Mouse (Mus musculus): ENCODE results near the gene Col25a1. TPM values are rescaled to one million over a fixed set of nuclear protein-coding genes. Genes with fewer than 3 reads are reported as not detected.

The Col25a1 gene
- polyA plus RNA-seq, 1 experiment from 2014 or later, result 25.0 TPM

DNA sequence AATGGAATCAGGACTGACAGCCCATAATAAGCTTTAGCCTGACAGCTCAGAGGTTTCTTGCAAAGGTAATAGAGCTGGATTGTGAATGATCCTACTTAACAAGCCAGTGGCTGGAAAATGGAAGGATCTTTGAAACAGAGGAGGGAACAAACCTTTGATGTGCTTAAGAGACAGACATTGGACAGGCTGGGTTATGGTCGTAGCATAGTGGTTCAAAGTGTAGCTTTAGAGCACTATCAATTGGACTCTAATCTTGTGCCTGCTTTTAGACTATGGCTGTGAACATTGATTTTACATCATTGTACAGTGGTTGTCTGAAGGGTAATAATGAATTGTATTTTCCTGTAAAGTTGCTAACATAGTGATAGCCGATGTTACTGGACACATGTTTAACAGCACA, 86.4 kb downstream of the Col25a1 start:
- whole genome bisulfite sequencing, result 77% methylated on average over 2 of the region's 2 CpGs
- Histone ChIP-seq H3K4me1 (no peaks in the 10 kb centered on the region), H3K4me3 (no peak overlapping the region), H3K27ac (no peak overlapping the region), H3K9me3 (peaks cover 4% of the 10 kb centered on the region), H3K27me3 (no peaks in the 10 kb centered on the region), H3K4me2 (replicated peaks) (no peak overlapping the region), H3K36me3 (no peaks in the 10 kb centered on the region), H3K9ac (no peak overlapping the region)
- no peak for ATAC-seq (ENCODE audit: low FRiP score, low read depth)

DNA sequence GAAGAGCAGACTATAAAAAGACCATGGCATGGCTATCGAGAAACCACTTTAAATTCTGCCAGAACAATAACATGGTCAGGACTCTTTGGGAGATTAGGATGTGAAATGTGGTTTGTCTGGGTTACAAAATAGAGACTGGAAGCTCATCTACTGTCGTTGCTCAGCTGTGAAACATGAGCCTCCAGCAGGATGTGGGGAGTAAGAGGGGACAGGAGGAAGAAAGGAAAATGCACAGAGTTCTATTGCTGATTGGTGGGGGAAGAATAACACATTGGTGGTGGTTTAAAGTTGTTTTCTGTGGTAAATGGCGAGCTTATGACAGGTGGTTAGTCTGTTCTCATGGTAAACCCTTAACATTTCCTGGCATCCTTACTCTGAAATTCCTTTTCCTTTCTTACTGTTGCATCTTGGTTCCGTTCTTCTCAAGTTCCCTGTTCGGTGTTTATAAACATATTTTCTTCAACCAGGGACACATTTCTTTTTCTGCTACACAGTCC, 87.0 kb downstream of the Col25a1 start:
- no peak overlapping the region for H3K4me2 ChIP-seq (replicated peaks)
- no peaks in the 10 kb centered on the region for H3K4me1 ChIP-seq
- H3K27me3 ChIP-seq, result no peaks in the 10 kb centered on the region
- H3K36me3 ChIP-seq, result no peaks in the 10 kb centered on the region; the same call in 1 of the 2 replicates
- 69% methylated on average over 5 of the region's 5 CpGs for WGBS
- H3K27ac ChIP-seq, result no peak overlapping the region
- peaks cover 4% of the 10 kb centered on the region for H3K9me3 ChIP-seq
- H3K9ac ChIP-seq, result no peak overlapping the region
- no peak for ATAC-seq (ENCODE audit: low FRiP score, low read depth)
- H3K4me3 ChIP-seq, result no peak overlapping the region

DNA sequence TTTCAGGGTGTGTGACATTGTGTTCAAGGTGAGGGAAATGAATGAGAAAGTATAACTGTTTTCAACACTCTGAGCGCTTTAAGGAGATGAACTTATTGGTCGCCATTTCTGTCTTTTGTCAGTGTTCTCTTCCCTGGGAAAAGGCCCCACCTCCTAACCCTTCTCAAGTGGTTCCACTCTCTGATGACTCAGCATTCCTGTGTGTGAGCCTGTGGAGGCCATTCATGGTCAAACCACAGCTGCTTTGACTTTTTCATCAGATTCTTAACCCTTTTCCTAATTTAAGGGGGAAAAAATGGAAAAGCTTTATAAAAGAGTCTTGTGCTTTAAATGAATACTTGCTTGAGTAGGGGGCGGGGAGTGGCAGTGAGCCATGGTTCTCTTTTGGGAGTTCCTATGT, 89.5 kb downstream of the Col25a1 start:
- no peak overlapping the region for H3K4me2 ChIP-seq (replicated peaks)
- H3K36me3 ChIP-seq, result peaks cover 7% of the 10 kb centered on the region; the same call in 1 of the 2 replicates
- no peaks in the 10 kb centered on the region for H3K27me3 ChIP-seq
- H3K9me3 ChIP-seq, result peaks cover 4% of the 10 kb centered on the region
- WGBS, result 97% methylated on average over 3 of the region's 3 CpGs
- H3K27ac ChIP-seq, result no peak overlapping the region
- ATAC-seq (ENCODE audit: low FRiP score, low read depth), result no peak
- H3K4me3 ChIP-seq, result no peak overlapping the region
- no peaks in the 10 kb centered on the region for H3K4me1 ChIP-seq
- H3K9ac ChIP-seq, result no peak overlapping the region

DNA sequence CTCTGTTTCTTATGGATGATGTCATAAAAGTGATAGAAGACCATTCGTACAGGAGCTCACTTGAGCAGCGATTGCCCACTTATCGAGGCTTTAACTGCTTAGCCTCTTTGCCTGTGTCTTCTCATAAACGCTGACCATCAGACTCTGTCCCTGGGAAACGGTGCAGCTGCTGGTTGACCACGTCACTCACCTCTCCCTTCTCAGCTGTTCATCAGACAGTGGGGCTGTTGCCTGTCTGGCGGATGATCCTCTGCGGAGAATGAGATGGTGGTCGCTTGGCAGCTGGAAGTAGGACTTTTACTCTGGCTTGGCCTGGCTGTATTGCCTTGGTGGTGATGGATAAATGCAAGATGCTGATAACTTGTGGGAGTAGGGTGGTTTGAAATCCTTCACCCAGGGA, 96.9 kb downstream of the Col25a1 start:
- Histone ChIP-seq H3K9ac (no peak overlapping the region), H3K4me1 (no peaks in the 10 kb centered on the region), H3K27ac (no peak overlapping the region), H3K9me3 (no peaks in the 10 kb centered on the region), H3K4me3 (no peak overlapping the region), H3K27me3 (no peaks in the 10 kb centered on the region), H3K4me2 (replicated peaks) (no peak overlapping the region), H3K36me3 (peaks cover 7% of the 10 kb centered on the region; the same call in 1 of the 2 replicates)
- ATAC-seq (ENCODE audit: low FRiP score, low read depth), result no peak
- WGBS, result 93% methylated on average over 9 of the region's 9 CpGs

DNA sequence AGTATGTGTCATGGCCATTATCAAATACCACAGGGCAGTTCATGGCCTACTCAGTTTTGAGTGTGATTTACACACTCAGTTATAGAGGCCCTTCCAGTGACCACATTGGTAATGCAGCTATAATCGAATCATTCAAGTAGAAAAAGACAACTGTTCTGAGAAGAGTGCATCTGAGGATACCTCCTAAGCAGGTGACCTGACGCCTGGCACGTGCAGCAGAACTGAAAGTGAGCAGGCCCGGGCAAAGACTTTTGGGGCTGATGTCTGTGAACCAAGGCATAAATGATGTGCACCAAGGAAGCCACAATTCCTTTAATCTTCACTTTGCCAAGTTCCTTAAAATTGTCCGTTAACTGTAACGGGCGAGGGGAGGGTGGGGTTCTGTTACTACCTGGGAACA, 101.6 kb downstream of the Col25a1 start:
- H3K36me3 ChIP-seq, result no peaks in the 10 kb centered on the region
- WGBS, result 93% methylated on average over 7 of the region's 7 CpGs
- H3K4me3 ChIP-seq, result no peak overlapping the region
- H3K27ac ChIP-seq, result no peak overlapping the region
- no peak overlapping the region for H3K9ac ChIP-seq
- no peak overlapping the region for H3K4me2 ChIP-seq (replicated peaks)
- no peaks in the 10 kb centered on the region for H3K27me3 ChIP-seq
- peaks cover 5% of the 10 kb centered on the region; the same call in 1 of the 2 replicates for H3K4me1 ChIP-seq
- no peak for ATAC-seq (ENCODE audit: low FRiP score, low read depth)
- H3K9me3 ChIP-seq, result no peaks in the 10 kb centered on the region

DNA sequence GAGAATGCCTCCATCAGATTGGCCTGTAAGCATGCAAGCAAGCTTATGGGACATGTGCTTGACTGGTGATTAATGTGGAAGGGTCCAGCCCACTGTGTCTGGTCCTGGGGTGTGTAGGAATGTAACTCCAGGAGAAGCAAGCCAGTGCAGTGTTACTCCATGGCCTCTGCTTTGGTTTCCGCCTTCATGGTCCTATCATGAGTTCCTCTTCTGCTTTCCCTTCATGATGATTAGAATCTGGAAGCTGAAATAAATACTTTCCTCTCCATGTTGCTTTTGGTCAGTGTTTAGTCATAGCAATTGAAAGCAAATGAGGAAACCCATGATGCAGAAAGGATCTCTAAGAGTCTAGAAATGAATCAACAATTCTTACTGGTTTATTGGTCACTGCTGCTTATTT, 103.9 kb downstream of the Col25a1 start:
- H3K4me2 ChIP-seq (replicated peaks), result no peak overlapping the region
- no peaks in the 10 kb centered on the region for H3K9me3 ChIP-seq
- no peaks in the 10 kb centered on the region for H3K36me3 ChIP-seq
- no peak overlapping the region for H3K4me3 ChIP-seq
- 94% methylated on average over 1 of the region's 1 CpGs for WGBS
- H3K9ac ChIP-seq, result no peak overlapping the region
- H3K4me1 ChIP-seq, result peaks cover 5% of the 10 kb centered on the region; the same call in 1 of the 2 replicates
- no peak overlapping the region for H3K27ac ChIP-seq
- ATAC-seq (ENCODE audit: low FRiP score, low read depth), result no peak
- no peaks in the 10 kb centered on the region for H3K27me3 ChIP-seq

DNA sequence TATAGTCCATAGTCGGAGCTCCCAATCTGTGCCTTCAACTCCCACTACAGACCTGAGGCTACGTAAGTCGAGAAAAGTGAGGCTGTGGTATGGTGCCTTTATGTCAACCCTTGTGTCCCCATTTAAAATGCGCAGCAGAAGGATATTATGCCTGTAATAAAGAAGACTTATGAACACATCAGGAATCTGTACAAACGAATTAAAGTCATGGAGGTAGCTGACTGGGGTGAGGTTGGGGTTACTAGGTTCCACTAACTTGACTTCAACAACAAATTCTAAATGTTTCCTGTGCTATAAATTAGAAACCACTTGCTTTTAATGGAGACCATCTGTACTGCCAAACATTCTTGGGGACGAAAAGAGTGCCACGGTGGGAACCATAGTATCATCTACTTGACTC, 104.8 kb downstream of the Col25a1 start:
- Histone ChIP-seq H3K27me3 (no peaks in the 10 kb centered on the region), H3K4me1 (peaks cover 5% of the 10 kb centered on the region; the same call in 1 of the 2 replicates), H3K4me3 (no peak overlapping the region), H3K4me2 (replicated peaks) (no peak overlapping the region), H3K27ac (no peak overlapping the region), H3K9me3 (no peaks in the 10 kb centered on the region), H3K9ac (no peak overlapping the region), H3K36me3 (no peaks in the 10 kb centered on the region)
- no peak for ATAC-seq (ENCODE audit: low FRiP score, low read depth)
- WGBS, result 24% methylated on average over 7 of the region's 7 CpGs

DNA sequence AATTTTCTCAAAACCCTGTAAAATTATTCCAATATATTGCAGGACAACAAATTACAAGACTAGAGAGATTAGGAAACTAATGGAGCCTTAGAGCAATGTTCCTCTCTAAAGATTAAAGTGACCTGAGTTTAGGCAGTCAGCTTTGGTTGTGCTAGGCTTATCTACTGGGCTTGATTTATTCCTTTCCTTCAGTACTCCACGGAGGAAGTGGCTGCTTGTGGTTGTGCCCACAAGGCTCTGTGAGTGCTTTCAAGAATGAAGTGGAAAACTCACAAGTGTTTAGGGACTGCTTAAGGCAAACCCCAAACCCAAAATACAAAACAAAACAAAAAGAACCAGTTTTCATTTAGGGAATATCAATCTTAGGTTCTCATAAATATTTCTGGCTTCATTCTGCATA, 106.6 kb downstream of the Col25a1 start:
- WGBS, result 30% methylated on average over 1 of the region's 1 CpGs
- ATAC-seq (ENCODE audit: low FRiP score, low read depth), result no peak
- no peak overlapping the region for H3K27ac ChIP-seq

DNA sequence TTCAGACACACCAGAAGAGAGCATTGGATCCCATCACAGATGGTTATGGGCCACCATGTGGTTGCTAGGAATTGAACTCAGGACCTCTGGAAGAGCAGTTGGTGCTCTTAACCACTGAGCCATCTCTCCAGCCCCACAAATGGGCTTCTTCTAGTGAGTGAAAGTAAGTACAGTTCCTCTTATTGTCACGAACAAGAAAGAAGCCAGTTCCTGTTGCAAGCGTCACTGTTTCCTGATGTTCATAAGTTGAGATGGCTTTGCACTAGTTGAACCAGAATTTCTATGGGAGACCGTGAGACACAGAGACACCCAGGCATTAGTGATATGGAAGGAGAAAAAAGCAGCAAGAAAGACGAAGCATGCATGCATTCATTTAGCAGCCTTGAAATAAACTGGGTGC, 110.6 kb downstream of the Col25a1 start:
- no peak overlapping the region for H3K27ac ChIP-seq
- H3K36me3 ChIP-seq, result no peaks in the 10 kb centered on the region
- WGBS, result 91% methylated on average over 4 of the region's 4 CpGs
- H3K4me1 ChIP-seq, result no peaks in the 10 kb centered on the region
- H3K9me3 ChIP-seq, result no peaks in the 10 kb centered on the region
- H3K27me3 ChIP-seq, result no peaks in the 10 kb centered on the region
- no peak overlapping the region for H3K9ac ChIP-seq
- no peak overlapping the region for H3K4me3 ChIP-seq
- H3K4me2 ChIP-seq (replicated peaks), result no peak overlapping the region
- ATAC-seq (ENCODE audit: low FRiP score, low read depth), result no peak

More for the DNA sequence above, 106.6 kb downstream of the Col25a1 start:
- Histone ChIP-seq H3K36me3 (no peaks in the 10 kb centered on the region), H3K4me3 (no peak overlapping the region), H3K9ac (no peak overlapping the region), H3K4me2 (replicated peaks) (no peak overlapping the region), H3K4me1 (peaks cover 5% of the 10 kb centered on the region; the same call in 1 of the 2 replicates), H3K9me3 (no peaks in the 10 kb centered on the region), H3K27me3 (no peaks in the 10 kb centered on the region)

DNA sequence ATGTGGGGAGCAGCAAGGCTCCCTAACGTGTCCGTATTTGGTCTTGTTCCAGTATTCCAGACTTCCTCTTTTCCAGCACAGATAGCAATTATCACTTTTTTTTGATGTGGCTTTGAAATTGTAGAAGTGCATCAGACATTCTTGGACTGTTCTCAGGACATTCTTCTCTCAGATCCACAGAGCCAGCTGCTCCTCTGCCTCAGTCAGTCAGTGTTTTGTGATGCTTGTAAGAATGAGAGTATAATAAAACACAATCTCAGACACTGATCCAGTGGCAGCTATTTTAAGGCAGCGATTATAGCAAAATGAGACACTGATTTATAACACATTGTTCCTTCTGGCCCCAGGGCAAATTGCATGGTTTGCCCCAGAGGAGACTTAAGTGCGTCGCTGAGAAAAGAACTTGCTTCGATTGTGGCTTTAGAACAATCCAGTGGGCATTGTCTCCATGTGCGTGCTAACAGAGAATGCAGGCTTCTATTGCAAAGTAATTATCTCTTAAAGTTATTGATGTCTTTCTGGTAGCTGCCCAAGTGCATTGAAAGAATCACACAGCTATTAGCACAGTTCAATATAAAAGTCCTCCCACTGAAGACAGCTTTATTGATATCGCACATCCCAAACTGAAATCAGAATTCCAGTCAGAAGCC, 111.5 kb downstream of the Col25a1 start:
- no peak; the same call in 1 of the 2 replicates for ATAC-seq (ENCODE audit: low FRiP score, low read depth)
- Histone ChIP-seq H3K4me1 (no peaks in the 10 kb centered on the region), H3K27ac (no peak overlapping the region), H3K9ac (no peak overlapping the region), H3K36me3 (no peaks in the 10 kb centered on the region; the same call in 1 of the 2 replicates), H3K4me2 (replicated peaks) (no peak overlapping the region), H3K9me3 (peaks cover under 1% of the 10 kb centered on the region; the same call in 1 of the 2 replicates), H3K27me3 (no peaks in the 10 kb centered on the region), H3K4me3 (no peak overlapping the region)
- WGBS, result 60% methylated on average over 8 of the region's 8 CpGs

DNA sequence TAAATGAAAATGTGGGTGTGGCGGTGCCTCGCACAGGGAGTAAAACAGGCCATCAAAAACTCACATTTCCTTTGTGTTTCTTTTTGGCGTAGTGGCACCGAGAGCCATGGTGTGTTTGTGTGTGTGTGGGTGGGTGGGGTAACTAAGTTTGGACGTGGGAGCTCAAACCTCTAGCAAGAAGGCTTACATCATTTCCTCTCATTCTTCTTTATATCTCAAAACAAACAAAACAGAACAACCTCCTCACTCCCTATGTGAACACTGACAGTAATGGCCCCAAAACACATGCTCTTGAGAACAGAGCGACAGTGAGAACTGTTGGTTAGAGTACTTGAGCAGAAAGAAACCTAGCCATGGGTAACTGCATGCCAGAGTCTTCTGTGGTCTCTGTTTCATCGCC, 121.1 kb downstream of the Col25a1 start:
- Histone ChIP-seq H3K9ac (no peak overlapping the region), H3K9me3 (peaks cover 7% of the 10 kb centered on the region; the same call in 1 of the 2 replicates), H3K4me3 (no peak overlapping the region), H3K27ac (no peak overlapping the region), H3K4me2 (replicated peaks) (no peak overlapping the region), H3K36me3 (peaks cover 5% of the 10 kb centered on the region; the same call in 1 of the 2 replicates), H3K27me3 (no peaks in the 10 kb centered on the region), H3K4me1 (peaks cover 6% of the 10 kb centered on the region; the same call in 1 of the 2 replicates)
- ATAC-seq (ENCODE audit: low FRiP score, low read depth), result no peak
- WGBS, result 85% methylated on average over 7 of the region's 7 CpGs

DNA sequence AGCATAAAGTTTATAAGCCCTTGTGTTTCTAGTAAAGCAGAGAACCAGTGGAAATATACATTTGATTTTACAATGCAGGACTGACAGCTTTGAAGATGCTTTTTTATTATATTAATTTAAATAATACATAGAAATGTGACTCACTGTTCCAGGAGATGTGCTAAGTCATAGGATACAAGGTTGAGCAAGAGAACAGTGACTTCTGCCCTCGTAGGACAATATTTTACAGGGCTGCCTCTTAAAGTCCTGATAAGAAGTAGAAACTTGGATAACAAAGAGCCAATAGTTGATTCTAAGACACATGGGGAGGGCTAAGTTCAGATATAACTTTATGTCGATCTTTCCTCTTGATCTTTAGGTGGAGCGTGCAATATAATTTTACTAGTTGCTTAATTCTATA, 124.8 kb downstream of the Col25a1 start:
- no peak overlapping the region for H3K4me3 ChIP-seq
- peaks cover 6% of the 10 kb centered on the region; the same call in 1 of the 2 replicates for H3K4me1 ChIP-seq
- no peaks in the 10 kb centered on the region for H3K27me3 ChIP-seq
- no peak for ATAC-seq (ENCODE audit: low FRiP score, low read depth)
- H3K4me2 ChIP-seq (replicated peaks), result no peak overlapping the region
- H3K9ac ChIP-seq, result no peak overlapping the region
- H3K36me3 ChIP-seq, result no peaks in the 10 kb centered on the region
- 86% methylated on average over 3 of the region's 3 CpGs for WGBS
- peaks cover 3% of the 10 kb centered on the region; the same call in 1 of the 2 replicates for H3K9me3 ChIP-seq
- H3K27ac ChIP-seq, result no peak overlapping the region

DNA sequence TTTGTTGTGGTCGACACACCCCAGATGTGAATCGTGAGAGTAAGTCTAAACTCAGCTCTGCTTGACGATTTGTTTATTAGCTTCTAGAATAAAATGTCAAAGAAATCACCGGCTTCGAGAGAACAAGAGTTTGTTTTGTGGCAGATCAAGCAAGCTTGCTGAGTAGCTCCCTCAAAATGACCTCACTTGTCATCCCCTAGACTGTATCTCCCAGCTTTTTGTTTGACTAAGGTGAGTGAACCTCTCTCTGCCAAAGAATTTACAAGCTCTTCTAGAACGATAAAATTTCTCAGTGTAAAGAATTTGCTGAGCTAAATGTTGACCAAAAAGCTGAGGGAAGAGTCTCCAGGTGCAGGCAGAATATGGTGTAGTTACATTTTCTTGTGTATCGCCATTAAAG, 125.3 kb downstream of the Col25a1 start:
- WGBS, result 62% methylated on average over 7 of the region's 7 CpGs
- peaks cover 3% of the 10 kb centered on the region; the same call in 1 of the 2 replicates for H3K9me3 ChIP-seq

More for the DNA sequence above, 125.3 kb downstream of the Col25a1 start:
- Histone ChIP-seq H3K36me3 (no peaks in the 10 kb centered on the region), H3K27me3 (no peaks in the 10 kb centered on the region), H3K4me2 (replicated peaks) (no peak overlapping the region), H3K4me1 (peaks cover 6% of the 10 kb centered on the region; the same call in 1 of the 2 replicates), H3K27ac (no peak overlapping the region), H3K9ac (no peak overlapping the region), H3K4me3 (no peak overlapping the region)
- ATAC-seq (ENCODE audit: low FRiP score, low read depth), result no peak
